Mouse (Mus musculus) hindbrain, postnatal 0 days (tissue): ENCODE measurements around the gene 1700021F05Rik. TPM values are rescaled to one million over a fixed set of nuclear protein-coding genes. Genes with fewer than 3 reads are reported as not detected.

Experiments used
- ATAC-seq: fragments of 200-750 bp; cut with Nextera tagmentation; 2 replicates; pipeline ENCODE4 v1.8.0; 2017; ENCODE audit warnings: mild to moderate bottlenecking, moderate TSS enrichment, moderate library complexity
- DNase-seq: peaks from one replicate; pipeline ENCODE4 v3.0.0-alpha.2; 2015; ENCODE audit warnings: low spot score
- H3K27ac ChIP-seq: fragments of 300-500 bp; sonication (generic); 2 replicates; pipeline ENCODE4 v1.5.1; 2014; ENCODE audit warnings: mild to moderate bottlenecking
- H3K27me3 ChIP-seq: fragments of 300-500 bp; sonication (generic); 2 replicates; pipeline ENCODE4 v1.6.1; 2014; ENCODE audit warnings: low read length, mixed read lengths; ENCODE audit not compliant: insufficient read depth
- H3K36me3 ChIP-seq: fragments of 300-500 bp; sonication (generic); 2 replicates; pipeline ENCODE4 v1.6.1; 2014; ENCODE audit warnings: low read length, mixed read lengths; ENCODE audit not compliant: insufficient read depth
- H3K4me1 ChIP-seq: fragments of 300-500 bp; sonication (generic); 2 replicates; pipeline ENCODE4 v1.6.1; 2014; ENCODE audit warnings: antibody characterized with exemption, low read length, mixed read lengths; ENCODE audit not compliant: insufficient read depth
- H3K4me2 ChIP-seq: fragments of 300-500 bp; sonication (generic); 2 replicates; pipeline ENCODE4 v1.6.1; 2014; ENCODE audit warnings: low read depth, mild to moderate bottlenecking, low read length, moderate library complexity, mixed read lengths
- H3K4me3 ChIP-seq: fragments of 300-500 bp; sonication (generic); 2 replicates; pipeline ENCODE4 v1.5.1; 2014; ENCODE audit warnings: low read length
- H3K9ac ChIP-seq: fragments of 300-500 bp; sonication (generic); replicated peaks from 2 replicates; pipeline ENCODE4 v1.6.1; 2014; ENCODE audit warnings: mild to moderate bottlenecking, low read length, moderate library complexity, mixed read lengths
- H3K9me3 ChIP-seq: fragments of 300-500 bp; sonication (generic); 2 replicates; pipeline ENCODE4 v1.6.1; 2016; ENCODE audit warnings: low read length, mixed read lengths
- CTCF ChIP-seq: IDR thresholded peaks from 2 replicates; pipeline ENCODE4 v1.5.1; 2016; ENCODE audit warnings: antibody characterized with exemption, control low read depth, low read depth
- WGBS: fragments of 180-500 bp; shearing (Covaris S2); extraction: QIAGEN DNeasy Blood & Tissue Kit; methylation state at CpG from one replicate; pipeline ENCODE4 v1.1.7; 2014; 5-methylcytosine and 5-hydroxymethylcytosine counted together
- polyA plus RNA-seq: library from polyadenylated mRNA; unstranded; fragments of >200 nt; fragmentation: Nextera tagmentation; extraction: Ambion mirVana; gene quantifications from 2 replicates; pipeline ENCODE4 v1.2.1, GENCODE M21; 2015
- total RNA-seq: library from RNA; depleted of rRNA; stranded (reverse); fragments of >200 nt; gene quantifications from 2 replicates; pipeline ENCODE4 v1.2.3, GENCODE M21; 2014

1700021F05Rik gene
- total and polyA plus RNA-seq, 2 experiments from 2014 or later: 19.6 to 77.1 TPM

- Histone ChIP-seq H3K27ac (no peak overlapping the region), H3K4me3 (no peak overlapping the region), H3K9me3 (no peaks in the 10 kb centered on the region), H3K4me1 (no peaks in the 10 kb centered on the region), H3K4me2 (no peak overlapping the region), H3K9ac (no peak overlapping the region), H3K36me3 (no peaks in the 10 kb centered on the region), H3K27me3 (no peaks in the 10 kb centered on the region)
- 31% methylated on average over 2 of the region's 2 CpGs for WGBS
- ATAC-seq (no peak), DNase-seq (no peak)
- TF ChIP-seq CTCF: peak; percentile 39
Measured at GRCm38 (mm10) chr10:43560765-43561164, 20.0 kb upstream of the 1700021F05Rik start.

GRCm38 (mm10) chr10:43559313-43559712 lies 18.5 kb upstream of the 1700021F05Rik start:
- DNase-seq (no peak), ATAC-seq (no peak)
- Histone ChIP-seq H3K27ac (no peak overlapping the region), H3K4me3 (no peak overlapping the region), H3K36me3 (no peaks in the 10 kb centered on the region), H3K27me3 (no peaks in the 10 kb centered on the region), H3K4me2 (no peak overlapping the region), H3K9ac (no peak overlapping the region), H3K9me3 (no peaks in the 10 kb centered on the region), H3K4me1 (no peaks in the 10 kb centered on the region)
- 76% methylated on average over 11 of the region's 11 CpGs for WGBS
- no peak for TF ChIP-seq CTCF

GRCm38 (mm10) chr10:43557630-43558165 lies 16.9 kb upstream of the 1700021F05Rik start:
- 86% methylated on average over 5 of the region's 5 CpGs for WGBS
- no peak for ATAC-seq
- no peak for TF ChIP-seq CTCF

GRCm38 (mm10) chr10:43551388-43551787 lies 10.6 kb upstream of the 1700021F05Rik start:
- H3K4me2 ChIP-seq: no peak overlapping the region
- H3K36me3 ChIP-seq: no peaks in the 10 kb centered on the region
- 27% methylated on average over 3 of the region's 3 CpGs for WGBS
- DNase-seq: peak; percentile 21
- no peaks in the 10 kb centered on the region for H3K27me3 ChIP-seq
- H3K4me3 ChIP-seq: no peak overlapping the region
- ATAC-seq: peak; percentile 73; the same call in 1 of the 2 replicates
- H3K27ac ChIP-seq: 0 out of 2 replicates have a peak overlapping the region, but pooled peaks have one; percentile 32
- no peak overlapping the region for H3K9ac ChIP-seq
- no peaks in the 10 kb centered on the region for H3K9me3 ChIP-seq
- no peaks in the 10 kb centered on the region for H3K4me1 ChIP-seq
- TF ChIP-seq CTCF: no peak

More at GRCm38 (mm10) chr10:43557630-43558165, 16.9 kb upstream of the 1700021F05Rik start:
- Histone ChIP-seq H3K4me3 (no peak overlapping the region), H3K9ac (no peak overlapping the region), H3K36me3 (no peaks in the 10 kb centered on the region), H3K27ac (no peak overlapping the region), H3K4me1 (no peaks in the 10 kb centered on the region), H3K4me2 (no peak overlapping the region), H3K27me3 (no peaks in the 10 kb centered on the region), H3K9me3 (no peaks in the 10 kb centered on the region)
- DNase-seq: no peak

GRCm38 (mm10) chr10:43550923-43551322 lies 10.1 kb upstream of the 1700021F05Rik start:
- DNase-seq: no peak
- H3K9ac ChIP-seq: no peak overlapping the region
- 0 out of 2 replicates have a peak overlapping the region, but pooled peaks have one; percentile 32 for H3K27ac ChIP-seq
- no peaks in the 10 kb centered on the region for H3K27me3 ChIP-seq
- no peaks in the 10 kb centered on the region for H3K36me3 ChIP-seq
- TF ChIP-seq CTCF: no peak
- whole genome bisulfite sequencing: 30% methylated on average over 3 of the region's 3 CpGs
- no peaks in the 10 kb centered on the region for H3K9me3 ChIP-seq
- ATAC-seq: peak; percentile 31; the same call in 1 of the 2 replicates
- H3K4me2 ChIP-seq: no peak overlapping the region
- no peaks in the 10 kb centered on the region for H3K4me1 ChIP-seq
- H3K4me3 ChIP-seq: no peak overlapping the region

GRCm38 (mm10) chr10:43549411-43549810 lies 8.6 kb upstream of the 1700021F05Rik start:
- no peak overlapping the region for H3K4me2 ChIP-seq

GRCm38 (mm10) chr10:43541153-43541544 lies 355 bp upstream of the 1700021F05Rik start:
- no peaks in the 10 kb centered on the region for H3K9me3 ChIP-seq
- H3K27me3 ChIP-seq: no peaks in the 10 kb centered on the region
- peak overlapping the region; percentile 52; the same call in 1 of the 2 replicates for H3K4me2 ChIP-seq
- WGBS: 51% methylated on average over 7 of the region's 8 CpGs
- H3K4me1 ChIP-seq: peaks cover 7% of the 10 kb centered on the region
- no peak overlapping the region for H3K9ac ChIP-seq
- H3K36me3 ChIP-seq: no peaks in the 10 kb centered on the region
- ATAC-seq: peak; percentile 34
- DNase-seq: no peak
- TF ChIP-seq CTCF: no peak
- peak overlapping the region; percentile 75 for H3K4me3 ChIP-seq
- no peak overlapping the region for H3K27ac ChIP-seq

More at GRCm38 (mm10) chr10:43549411-43549810, 8.6 kb upstream of the 1700021F05Rik start:
- Histone ChIP-seq H3K27me3 (no peaks in the 10 kb centered on the region), H3K9me3 (no peaks in the 10 kb centered on the region), H3K36me3 (no peaks in the 10 kb centered on the region), H3K9ac (no peak overlapping the region), H3K4me3 (no peak overlapping the region), H3K27ac (no peak overlapping the region), H3K4me1 (no peaks in the 10 kb centered on the region)
- DNase-seq (no peak), ATAC-seq (no peak)
- WGBS: 59% methylated on average over 5 of the region's 5 CpGs
- peak; percentile 34 for TF ChIP-seq CTCF
